Mouse (Mus musculus) lung, embryonic 16.5 days (tissue): Measurements from ENCODE around the gene Ublcp1. TPM values are rescaled to one million over a fixed set of nuclear protein-coding genes. Genes with fewer than 3 reads are reported as not detected.
A peak's percentile ranks its signal among the peaks of the same experiment; 100 is the strongest.

Experiments used
- ATAC-seq: fragments of 200-750 bp; cut with Nextera tagmentation; 2 replicates; pipeline ENCODE4 v1.8.0; 2017; ENCODE audit warnings: low read depth, mild to moderate bottlenecking, moderate library complexity
- H3K27ac ChIP-seq: fragments of 300-500 bp; sonication (generic); 2 replicates; pipeline ENCODE4 v1.5.1; 2014; ENCODE audit warnings: mild to moderate bottlenecking, control low read depth, low read length
- H3K27me3 ChIP-seq: fragments of 300-500 bp; sonication (generic); 2 replicates; pipeline ENCODE4 v1.6.1; 2014; ENCODE audit warnings: low read depth, low read length, mixed read lengths; ENCODE audit not compliant: control insufficient read depth, insufficient read depth
- H3K36me3 ChIP-seq: fragments of 300-500 bp; sonication (generic); 2 replicates; pipeline ENCODE4 v1.6.1; 2014; ENCODE audit warnings: low read length; ENCODE audit not compliant: control insufficient read depth, insufficient read depth
- H3K4me1 ChIP-seq: fragments of 300-500 bp; sonication (generic); replicated peaks from 2 replicates; pipeline ENCODE4 v1.6.1; 2014; ENCODE audit warnings: low read length, mixed read lengths; ENCODE audit not compliant: control insufficient read depth, insufficient read depth
- H3K4me2 ChIP-seq: fragments of 300-500 bp; sonication (generic); 2 replicates; pipeline ENCODE4 v1.6.1; 2014; ENCODE audit warnings: low read depth, low read length, control low read depth
- H3K4me3 ChIP-seq: fragments of 300-500 bp; sonication (generic); 2 replicates; pipeline ENCODE4 v1.5.1; 2014; ENCODE audit warnings: mild to moderate bottlenecking, low read length, control low read depth
- H3K9ac ChIP-seq: fragments of 300-500 bp; sonication (generic); 2 replicates; pipeline ENCODE4 v1.6.1; 2014; ENCODE audit warnings: low read length, control low read depth
- H3K9me3 ChIP-seq: fragments of 300-500 bp; sonication (generic); 2 replicates; pipeline ENCODE4 v1.6.1; 2016; ENCODE audit warnings: low read length; ENCODE audit not compliant: control insufficient read depth
- WGBS: fragments of 180-500 bp; shearing (Covaris S2); extraction: QIAGEN DNeasy Blood & Tissue Kit; methylation state at CpG from one replicate; pipeline ENCODE4 v1.1.7; 2014; 5-methylcytosine and 5-hydroxymethylcytosine counted together
- polyA plus RNA-seq: library from polyadenylated mRNA; unstranded; fragments of >200 nt; fragmentation: Nextera tagmentation; extraction: Ambion mirVana; gene quantifications from 2 replicates; pipeline ENCODE4 v1.2.1, GENCODE M21; 2015

The Ublcp1 gene
- polyA plus RNA-seq, result 56.2 and 59.9 TPM in 2 replicates

GRCm38 (mm10) chr11:44470432-44471336, at the start of gene Ublcp1:
Ublcp1 (minus strand) TSS chr11:44470498.
- under 1% methylated on average over 54 of the region's 54 CpGs for WGBS
- Histone ChIP-seq H3K4me3 (peak within 1 kb of the TSS; percentile 97), H3K9me3 (no peaks in the 10 kb centered on the region), H3K4me2 (peak within 1 kb of the TSS; percentile 75), H3K9ac (peak within 1 kb of the TSS; percentile 89), H3K36me3 (no peaks in the 10 kb centered on the region), H3K27me3 (no peaks in the 10 kb centered on the region), H3K4me1 (peaks cover 10% of the 10 kb centered on the region), H3K27ac (peak within 1 kb of the TSS; percentile 95)
- peak; percentile 96 for ATAC-seq

DNA sequence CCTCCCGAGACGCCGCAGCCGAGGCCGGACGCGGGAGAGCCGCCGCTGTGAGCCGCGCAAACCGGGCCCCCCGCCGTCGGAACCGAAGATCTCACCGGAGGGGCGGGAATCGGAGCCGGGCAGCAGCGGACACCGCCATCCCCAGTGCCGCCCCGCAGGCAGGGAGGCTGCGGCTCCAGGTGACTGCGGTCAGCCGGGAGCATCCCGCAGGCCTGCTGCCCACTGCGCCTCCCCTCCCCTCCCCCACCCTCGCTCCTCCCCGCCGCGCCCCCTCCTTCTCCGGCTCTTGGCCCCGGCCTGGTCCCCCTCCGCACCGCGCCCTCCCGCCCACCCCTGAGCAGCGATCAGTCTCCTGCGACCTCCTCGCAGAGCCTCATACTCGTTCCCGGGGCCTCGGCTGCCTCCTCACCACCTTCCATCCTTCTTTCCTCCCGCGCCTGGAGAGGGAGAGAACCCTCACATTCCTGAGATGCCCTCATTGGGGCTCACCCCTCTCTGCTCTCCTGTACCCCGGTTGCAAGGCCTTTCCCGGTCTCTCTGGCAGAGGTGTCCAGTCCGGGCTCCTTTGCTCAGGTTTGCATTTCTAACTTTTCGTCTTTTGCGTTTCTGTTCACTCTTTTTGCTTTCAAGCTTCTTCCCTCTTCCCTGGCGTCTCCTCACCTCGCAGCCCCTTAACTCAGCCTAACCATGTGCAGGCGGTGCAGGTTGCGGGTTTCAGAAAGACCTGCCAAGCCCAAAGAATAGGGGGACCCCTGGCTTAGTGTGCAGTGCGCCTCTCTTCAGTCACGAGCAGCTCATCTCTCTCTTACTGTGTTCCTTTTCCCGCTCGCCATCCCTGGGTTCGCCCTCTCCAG, 49.0 kb upstream of the Ublcp1 start:
- WGBS, result under 1% methylated on average over 39 of the region's 61 CpGs

DNA sequence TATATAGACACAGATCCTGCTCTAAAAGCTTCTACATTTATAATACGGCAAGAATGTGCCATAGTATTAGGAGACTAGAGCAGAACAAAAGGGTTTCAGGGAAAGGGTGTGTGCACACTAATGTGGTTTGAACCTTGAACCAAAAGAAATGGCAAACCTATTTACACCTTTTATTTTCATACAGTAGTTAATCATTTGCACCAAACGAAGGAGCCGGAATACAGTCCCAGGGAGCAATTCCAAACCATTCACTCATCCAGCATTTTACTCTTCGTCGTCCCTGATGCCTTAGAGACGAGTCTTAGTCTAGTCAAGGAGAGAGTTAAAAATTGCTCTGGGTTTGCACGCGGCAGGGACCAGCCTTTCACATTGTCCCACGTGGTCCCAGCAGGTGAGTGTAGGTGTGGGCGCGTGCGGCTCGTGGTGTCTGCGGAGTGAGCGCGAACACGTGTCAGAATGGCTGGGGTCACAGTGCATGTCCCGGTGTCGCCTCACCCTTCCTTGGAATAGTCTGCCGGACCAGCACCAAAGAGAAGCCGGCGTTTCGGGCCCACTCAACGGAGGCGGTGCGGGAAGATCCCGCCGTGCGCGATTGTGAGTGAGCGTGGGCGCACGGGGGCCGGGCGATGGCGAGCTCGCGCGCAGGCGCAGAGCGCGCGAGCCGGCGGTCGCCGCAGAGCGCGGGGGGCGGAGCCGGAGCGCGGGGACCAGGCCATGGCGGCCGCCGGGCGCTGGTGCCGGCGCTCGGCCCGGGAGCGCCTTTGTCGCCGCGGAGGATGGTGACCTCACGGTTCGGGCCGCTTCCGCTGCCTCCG, 48.2 kb upstream of the Ublcp1 start, which contains the start of gene Rnf145:
Rnf145 (plus strand) TSS at position 684 of the 815 bp plus-strand sequence.
- peak within 1 kb of the TSS; percentile 92 for H3K9ac ChIP-seq
- H3K27me3 ChIP-seq, result no peaks in the 10 kb centered on the region
- peaks cover 21% of the 10 kb centered on the region for H3K4me1 ChIP-seq
- H3K36me3 ChIP-seq, result no peaks in the 10 kb centered on the region
- WGBS, result 1% methylated on average over 35 of the region's 70 CpGs
- no peaks in the 10 kb centered on the region for H3K9me3 ChIP-seq
- H3K27ac ChIP-seq, result peak within 1 kb of the TSS; percentile 93
- peak within 1 kb of the TSS; percentile 94 for H3K4me3 ChIP-seq
- H3K4me2 ChIP-seq, result peak within 1 kb of the TSS; percentile 96
- peak; percentile 86 for ATAC-seq

More for the DNA sequence above, 49.0 kb upstream of the Ublcp1 start:
- Histone ChIP-seq H3K4me1 (peaks cover 21% of the 10 kb centered on the region), H3K27me3 (no peaks in the 10 kb centered on the region), H3K36me3 (no peaks in the 10 kb centered on the region), H3K4me2 (peak overlapping the region; percentile 96), H3K9me3 (no peaks in the 10 kb centered on the region), H3K9ac (peak overlapping the region; percentile 92), H3K4me3 (peak overlapping the region; percentile 94), H3K27ac (peak overlapping the region; percentile 93)
- peak; percentile 57 for ATAC-seq

DNA sequence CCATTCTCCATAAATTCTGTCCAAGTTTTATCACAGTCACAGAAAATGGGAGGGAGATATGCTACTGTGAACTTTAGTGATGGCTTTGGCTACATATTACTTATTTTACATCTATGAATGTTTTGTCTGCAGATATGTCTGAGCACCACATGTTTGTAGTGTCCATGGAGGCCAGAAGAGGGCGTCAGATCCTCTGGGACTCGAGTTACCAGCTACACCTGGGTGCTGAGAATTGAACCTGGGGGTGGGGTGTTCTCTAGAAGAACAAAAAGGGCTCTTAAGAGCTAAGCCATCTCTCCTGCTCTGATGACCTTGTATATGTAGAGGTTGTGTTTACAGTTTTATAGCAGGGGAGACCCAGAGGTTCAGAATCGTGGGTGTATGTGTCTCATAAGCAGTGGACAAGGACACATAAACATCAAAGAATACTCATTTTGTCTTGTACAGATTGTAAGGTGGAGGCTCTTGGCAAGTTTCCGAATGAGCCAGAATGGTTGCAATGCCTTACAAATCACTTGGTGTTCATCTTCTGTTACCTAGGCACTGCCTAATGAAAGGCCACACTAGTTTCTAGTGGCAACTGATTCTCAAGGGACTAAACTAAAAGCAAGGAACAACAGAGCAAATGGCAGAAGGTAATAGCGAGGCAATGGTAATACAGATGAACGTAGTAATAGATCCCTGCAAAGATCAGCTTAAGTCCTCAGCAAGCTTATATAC, 47.4 kb upstream of the Ublcp1 start:
- Histone ChIP-seq H3K9ac (peak overlapping the region; percentile 92; the same call in 1 of the 2 replicates), H3K27me3 (no peaks in the 10 kb centered on the region), H3K4me2 (peak overlapping the region; percentile 96), H3K4me1 (peaks cover 21% of the 10 kb centered on the region), H3K27ac (no peak overlapping the region), H3K36me3 (no peaks in the 10 kb centered on the region), H3K9me3 (no peaks in the 10 kb centered on the region), H3K4me3 (peak overlapping the region; percentile 94; the same call in 1 of the 2 replicates)
- no peak for ATAC-seq
- WGBS, result 35% methylated on average over 6 of the region's 6 CpGs

DNA sequence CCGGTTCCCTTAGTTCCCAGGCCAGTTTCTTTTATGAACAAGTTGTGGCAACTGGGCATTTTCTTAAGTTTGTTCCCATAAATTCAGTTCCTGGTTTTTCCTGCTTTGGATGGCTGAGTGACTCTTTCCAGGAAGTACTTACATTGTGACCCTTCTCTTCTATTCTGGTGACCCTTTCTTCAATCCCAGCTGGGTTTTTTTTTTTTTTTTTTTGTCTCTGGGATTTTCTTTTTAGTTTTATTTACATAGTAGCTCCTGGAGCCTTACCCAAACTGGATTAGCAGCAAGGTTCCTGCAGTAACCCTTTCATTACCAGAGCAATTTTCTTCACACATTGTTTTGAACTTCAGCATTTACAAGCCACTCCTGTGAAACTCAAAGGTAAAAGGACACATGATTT, 46.1 kb upstream of the Ublcp1 start:
- no peaks in the 10 kb centered on the region for H3K9me3 ChIP-seq
- H3K4me1 ChIP-seq, result peaks cover 16% of the 10 kb centered on the region
- no peak overlapping the region for H3K4me2 ChIP-seq
- H3K27me3 ChIP-seq, result no peaks in the 10 kb centered on the region
- H3K9ac ChIP-seq, result no peak overlapping the region
- WGBS, result 27% methylated on average over 1 of the region's 1 CpGs
- peak overlapping the region; percentile 56; the same call in 1 of the 2 replicates for H3K27ac ChIP-seq
- no peak for ATAC-seq
- H3K36me3 ChIP-seq, result no peaks in the 10 kb centered on the region
- no peak overlapping the region for H3K4me3 ChIP-seq

GRCm38 (mm10) chr11:44514666-44515065, 44.4 kb upstream of the Ublcp1 start:
- Histone ChIP-seq H3K9me3 (no peaks in the 10 kb centered on the region), H3K4me1 (peaks cover 12% of the 10 kb centered on the region), H3K9ac (no peak overlapping the region), H3K36me3 (no peaks in the 10 kb centered on the region), H3K4me3 (no peak overlapping the region), H3K27ac (no peak overlapping the region), H3K27me3 (no peaks in the 10 kb centered on the region), H3K4me2 (no peak overlapping the region)
- no peak for ATAC-seq
- 46% methylated on average over 2 of the region's 2 CpGs for WGBS

- no peaks in the 10 kb centered on the region for H3K9me3 ChIP-seq
- no peaks in the 10 kb centered on the region for H3K36me3 ChIP-seq
- H3K9ac ChIP-seq, result no peak overlapping the region
- no peak overlapping the region for H3K27ac ChIP-seq
- no peak overlapping the region for H3K4me2 ChIP-seq
- no peaks in the 10 kb centered on the region for H3K27me3 ChIP-seq
- peaks cover 9% of the 10 kb centered on the region for H3K4me1 ChIP-seq
- no peak overlapping the region for H3K4me3 ChIP-seq
- WGBS, result 55% methylated on average over 2 of the region's 2 CpGs
- ATAC-seq, result no peak
These were observed 42.7 kb upstream of the Ublcp1 start for GRCm38 (mm10) chr11:44513026-44513422.
